Mouse (Mus musculus) E14TG2a.4 (cell line): ENCODE results near the gene Gtf2f1.
"Not testable (repeated sequence)": the region's sequence is repeated elsewhere in the genome, so short reads cannot be mapped to it uniquely, and the experiment has no call there.

Source experiments
- H3K27me3 ChIP-seq: 2 replicates; pipeline ENCODE4 v1.6.1; 2014; ENCODE audit warnings: low read length, control low read depth; ENCODE audit not compliant: insufficient read depth
- H3K36me3 ChIP-seq: 2 replicates; pipeline ENCODE4 v1.6.1; 2014; ENCODE audit warnings: low read length, control low read depth; ENCODE audit not compliant: insufficient read depth
- H3K4me1 ChIP-seq: replicated peaks from 2 replicates; pipeline ENCODE4 v1.6.1; 2014; ENCODE audit warnings: low read depth, low read length, control low read depth
- H3K4me3 ChIP-seq: replicated peaks from 2 replicates; pipeline ENCODE4 v1.5.1; 2014; ENCODE audit warnings: mild to moderate bottlenecking, low read length
- H3K9me3 ChIP-seq: 2 replicates; pipeline ENCODE4 v1.6.1; 2014; ENCODE audit warnings: low read length, control low read depth
- CTCF ChIP-seq: conservative IDR thresholded peaks from 2 replicates; pipeline ENCODE4 v1.5.1; 2014; ENCODE audit warnings: low read length
- NANOG ChIP-seq: IDR thresholded peaks from 2 replicates; pipeline ENCODE4 v1.6.1; 2014; ENCODE audit warnings: borderline replicate concordance, low read length, mixed read lengths
- POU5F1 ChIP-seq: IDR thresholded peaks from 2 replicates; pipeline ENCODE4 v1.6.1; 2014; ENCODE audit warnings: low read length, borderline replicate concordance

Gtf2f1 gene

GRCm38 (mm10) chr17:57011236-57012141, at the start of gene Gtf2f1, which contains the start of gene Gm17949:
TSS of gene Gtf2f1 (minus strand) at chr17:57011288.
TSS of gene Gm17949 (plus strand) at chr17:57011469.
- Histone ChIP-seq H3K4me3 (peak within 1 kb of the TSS; percentile 95), H3K9me3 (no peaks in the 10 kb centered on the region), H3K36me3 (peaks cover 33% of the 10 kb centered on the region), H3K4me1 (peaks cover 50% of the 10 kb centered on the region), H3K27me3 (no peaks in the 10 kb centered on the region)
- TF ChIP-seq CTCF (no peak), NANOG (no peak), POU5F1 (no peak)

- TF ChIP-seq NANOG, result no peak
- TF ChIP-seq CTCF, result peak; percentile 53
- peaks cover 54% of the 10 kb centered on the region for H3K4me1 ChIP-seq
- H3K27me3 ChIP-seq, result peaks cover 48% of the 10 kb centered on the region
- peak overlapping the region; percentile 94 for H3K4me3 ChIP-seq
- H3K9me3 ChIP-seq, result no peaks in the 10 kb centered on the region
- peaks cover 11% of the 10 kb centered on the region; the same call in 1 of the 2 replicates for H3K36me3 ChIP-seq
Measured at GRCm38 (mm10) chr17:57060231-57060801, 49.2 kb upstream of the Gtf2f1 start.

GRCm38 (mm10) chr17:57059486-57059977, 48.4 kb upstream of the Gtf2f1 start, which contains the start of gene Slc25a23:
TSS of gene Slc25a23 (minus strand) at chr17:57059863.
- TF ChIP-seq NANOG, result no peak
- no peak for TF ChIP-seq POU5F1
- no peak for TF ChIP-seq CTCF
- peaks cover 6% of the 10 kb centered on the region for H3K36me3 ChIP-seq
- H3K4me3 ChIP-seq, result peak within 1 kb of the TSS; percentile 94
- no peaks in the 10 kb centered on the region for H3K9me3 ChIP-seq
- H3K4me1 ChIP-seq, result peaks cover 47% of the 10 kb centered on the region
- peaks cover 43% of the 10 kb centered on the region for H3K27me3 ChIP-seq

GRCm38 (mm10) chr17:57058891-57059485, 47.9 kb upstream of the Gtf2f1 start, which contains the start of gene Crb3:
TSS of gene Crb3 (plus strand) at chr17:57059105.
- Histone ChIP-seq H3K27me3 (peaks cover 38% of the 10 kb centered on the region), H3K36me3 (peaks cover 6% of the 10 kb centered on the region), H3K9me3 (no peaks in the 10 kb centered on the region), H3K4me3 (peak within 1 kb of the TSS; percentile 94), H3K4me1 (peaks cover 42% of the 10 kb centered on the region)
- TF ChIP-seq POU5F1 (no peak), CTCF (no peak), NANOG (no peak)

- TF ChIP-seq CTCF (no peak), POU5F1 (no peak), NANOG (no peak)
- Histone ChIP-seq H3K9me3 (no peaks in the 10 kb centered on the region), H3K27me3 (peaks cover 16% of the 10 kb centered on the region), H3K4me3 (no peak overlapping the region), H3K36me3 (peaks cover 17% of the 10 kb centered on the region), H3K4me1 (peaks cover 20% of the 10 kb centered on the region)
Measured at GRCm38 (mm10) chr17:57056246-57056645, 45.2 kb upstream of the Gtf2f1 start.

GRCm38 (mm10) chr17:57051679-57052078, 40.6 kb upstream of the Gtf2f1 start:
- not testable (repeated sequence) for H3K27me3 ChIP-seq, H3K4me3 ChIP-seq, H3K9me3 ChIP-seq
- H3K36me3 ChIP-seq, result peaks cover 23% of the 10 kb centered on the region
- H3K4me1 ChIP-seq, result peaks cover 10% of the 10 kb centered on the region
- peak; percentile 33; the same call in 1 of the 2 replicates for TF ChIP-seq CTCF

- peaks cover 17% of the 10 kb centered on the region for H3K36me3 ChIP-seq
- no peak overlapping the region for H3K4me3 ChIP-seq
- H3K27me3 ChIP-seq, result peaks cover 12% of the 10 kb centered on the region
- H3K9me3 ChIP-seq, result no peaks in the 10 kb centered on the region
- no peak for TF ChIP-seq NANOG
- peaks cover 15% of the 10 kb centered on the region for H3K4me1 ChIP-seq
Measured at GRCm38 (mm10) chr17:57048816-57049215, 37.7 kb upstream of the Gtf2f1 start.

- peaks cover 15% of the 10 kb centered on the region for H3K4me1 ChIP-seq
- TF ChIP-seq NANOG, result no peak
- no peak for TF ChIP-seq POU5F1
- TF ChIP-seq CTCF, result no peak
- H3K9me3 ChIP-seq, result no peaks in the 10 kb centered on the region
- H3K4me3 ChIP-seq, result peak overlapping the region; percentile 30; the same call in 1 of the 2 replicates
- peaks cover 9% of the 10 kb centered on the region for H3K36me3 ChIP-seq
- H3K27me3 ChIP-seq, result peaks cover 14% of the 10 kb centered on the region
Measured at GRCm38 (mm10) chr17:57047406-57047805, 36.3 kb upstream of the Gtf2f1 start.
